Mouse (Mus musculus) frontal cortex, adult (tissue): Measurements from ENCODE around the gene 3110021N24Rik.

Experiments
- ATAC-seq: cut with Nextera tagmentation; 2 replicates; pipeline ENCODE4 v1.9.2; 2017; ENCODE audit warnings: mild to moderate bottlenecking, moderate library complexity, mixed read lengths; ENCODE audit not compliant: low TSS enrichment

3110021N24Rik gene

DNA sequence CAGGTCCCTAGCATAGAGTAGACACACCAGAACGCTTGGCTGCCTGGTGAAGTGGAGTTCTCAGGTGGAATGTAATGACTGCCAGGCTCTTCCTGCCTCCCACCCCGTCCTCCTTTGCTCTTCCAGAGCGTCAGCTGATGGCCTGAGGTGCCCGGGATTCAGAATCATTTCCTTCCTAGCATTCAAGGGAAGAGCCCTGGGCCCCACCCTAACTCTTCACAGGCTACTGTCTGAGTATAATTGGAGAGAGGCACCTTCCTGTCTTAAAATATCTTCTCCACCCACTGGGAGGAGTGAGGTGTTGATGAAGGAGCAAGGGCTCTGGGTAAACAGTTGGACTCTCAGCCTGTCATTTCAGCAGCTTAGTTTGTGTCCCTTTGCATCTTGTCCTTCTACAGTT is 77.3 kb downstream of the 3110021N24Rik start:
- ATAC-seq: no peak

- ATAC-seq: peak; percentile 55; the same call in 1 of the 2 replicates
Observed at GRCm38 (mm10) chr4:108798083-108798830, 78.8 kb downstream of the 3110021N24Rik start.

DNA sequence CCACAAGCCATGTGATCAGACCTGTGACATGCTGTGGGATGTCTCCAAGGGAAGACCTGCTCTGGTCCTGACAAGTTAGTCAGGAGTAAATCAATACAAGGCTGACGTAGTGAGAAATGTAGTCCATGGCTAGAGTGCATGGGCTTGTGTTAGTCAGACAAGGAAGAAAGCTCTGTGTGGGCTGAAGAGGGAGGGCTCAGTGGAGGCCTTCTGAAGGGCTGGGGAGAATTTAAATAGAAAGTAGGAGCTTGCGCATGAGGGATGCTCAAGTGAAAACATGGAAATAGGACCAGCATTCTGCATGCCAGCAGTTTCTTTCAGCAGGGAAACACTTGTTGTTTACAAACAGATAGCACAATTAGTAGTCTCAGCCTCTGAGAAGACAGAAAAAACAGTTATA is 84.1 kb downstream of the 3110021N24Rik start:
- ATAC-seq: peak; percentile 80

GRCm38 (mm10) chr4:108811142-108811541 is 91.7 kb downstream of the 3110021N24Rik start:
- ATAC-seq: no peak

- ATAC-seq: no peak
Observed at GRCm38 (mm10) chr4:108811550-108811949, 92.1 kb downstream of the 3110021N24Rik start.

DNA sequence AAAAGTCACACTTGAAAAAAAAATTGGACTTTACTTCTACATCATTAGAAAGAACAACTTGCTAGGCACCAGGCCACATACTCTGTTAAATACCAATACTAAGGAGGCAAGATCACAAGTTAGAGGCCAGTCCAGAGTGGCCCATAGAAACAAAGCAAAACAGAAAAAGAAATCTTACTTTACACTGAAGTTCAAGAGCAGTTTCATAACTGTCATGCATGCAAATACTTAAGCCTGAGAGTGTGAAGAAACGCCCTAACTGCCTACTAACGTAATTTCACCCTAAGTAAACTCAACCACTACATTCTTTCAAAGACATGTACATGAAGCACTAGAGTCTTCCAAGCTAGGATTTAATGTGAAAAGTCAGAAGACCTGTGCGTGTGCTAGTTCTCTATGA is 106.2 kb downstream of the 3110021N24Rik start:
- ATAC-seq: no peak

DNA sequence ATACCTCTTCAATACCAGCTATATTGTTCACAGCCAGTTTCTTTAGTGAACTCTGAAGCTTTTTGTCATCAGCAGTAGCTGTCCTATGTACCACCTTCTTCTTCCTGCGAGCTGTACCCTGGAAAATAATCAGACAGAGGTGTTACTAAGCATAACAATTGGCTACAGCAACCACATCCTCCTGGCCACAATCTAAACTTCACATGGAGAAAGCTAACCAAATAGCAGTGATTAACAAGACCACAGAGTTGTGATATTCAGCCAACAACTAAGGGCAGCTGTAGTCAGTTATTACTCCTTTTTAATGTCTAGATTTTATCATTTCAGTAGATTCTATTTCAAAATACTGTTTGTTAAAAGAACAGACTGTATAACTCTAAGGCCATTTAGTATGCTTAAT is 106.6 kb downstream of the 3110021N24Rik start:
- no peak for ATAC-seq

GRCm38 (mm10) chr4:108826643-108827042 is 107.2 kb downstream of the 3110021N24Rik start:
- no peak for ATAC-seq

DNA sequence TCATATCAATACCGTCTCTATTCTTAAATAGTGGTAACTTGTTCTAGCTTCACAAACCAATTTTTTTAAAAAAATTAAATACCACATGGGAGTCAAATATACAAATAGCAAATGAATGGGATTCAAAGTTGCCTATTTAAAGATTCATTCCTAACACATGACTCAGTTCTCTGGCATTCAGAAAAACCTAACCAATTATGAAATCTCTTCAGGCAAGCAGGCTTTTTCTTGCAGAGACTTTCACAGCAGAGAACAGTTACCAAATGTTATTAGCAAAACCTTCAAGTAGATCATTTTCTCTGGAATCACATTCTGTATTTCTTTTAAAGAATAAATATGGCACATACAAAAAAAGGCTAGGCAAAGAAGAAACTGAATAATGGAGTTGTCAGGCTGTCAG is 111.2 kb downstream of the 3110021N24Rik start:
- ATAC-seq: no peak
